ENCODE assay signal across 8 mouse cellular contexts in genomic region chr2:104712486-104712809, GRCm38 (mm10). TPM values are rescaled to one million over a fixed set of nuclear protein-coding genes. Genes with fewer than 3 reads are reported as not detected.
DNase-seq lines count a peak whose midpoint lies in the region; ATAC-seq and TF ChIP-seq lines count a peak whose summit lies in the region.

No protein-coding gene starts in this region.

- no peaks in the 10 kb centered on the region for H3K9me3 ChIP-seq in heart, embryonic 16.5 days (replicated peaks; ENCODE audit: control insufficient read depth, low read length)
- H3K9me3 ChIP-seq in hindbrain, embryonic 13.5 days, result no peaks in the 10 kb centered on the region
- H3K9me3 ChIP-seq in midbrain, embryonic 11.5 days (ENCODE audit: control insufficient read depth, low read length), result no peaks in the 10 kb centered on the region

- H3K4me3 ChIP-seq in heart, embryonic 16.5 days (ENCODE audit: low read length), result peak overlapping the region; percentile 89
- peak overlapping the region; percentile 80 for H3K4me3 ChIP-seq in bone marrow macrophage, adult 2 months (ENCODE audit: insufficient read depth, low read length)
- H3K4me3 ChIP-seq in hindbrain, embryonic 13.5 days, result peak overlapping the region; percentile 71
- peak overlapping the region; percentile 54 for H3K4me3 ChIP-seq in midbrain, embryonic 11.5 days (ENCODE audit: low read depth, low read length)

- intact Hi-C loops in heart, postnatal 36 days (cut with DNase I), result no loop called here

- no peak for TF ChIP-seq CTCF in bone marrow macrophage, adult 2 months (IDR thresholded peaks at IDR 0.05; ENCODE audit: low read depth, low read length)

- peaks cover 7% of the 10 kb centered on the region; the same call in 1 of the 2 replicates for H3K4me1 ChIP-seq in heart, embryonic 16.5 days (ENCODE audit: control insufficient read depth, insufficient read depth, low read length)
- peaks cover 13% of the 10 kb centered on the region for H3K4me1 ChIP-seq in bone marrow macrophage, adult 2 months (ENCODE audit: control insufficient read depth, insufficient read depth, low read length)
- H3K4me1 ChIP-seq in hindbrain, embryonic 13.5 days (replicated peaks), result peaks cover 23% of the 10 kb centered on the region
- peaks cover 12% of the 10 kb centered on the region for H3K4me1 ChIP-seq in midbrain, embryonic 11.5 days (ENCODE audit: control insufficient read depth, insufficient read depth, low read length)

- peak overlapping the region; percentile 92 for H3K4me2 ChIP-seq in heart, embryonic 16.5 days (ENCODE audit: low read depth, low read length)
- H3K4me2 ChIP-seq in hindbrain, embryonic 13.5 days, result peak overlapping the region; percentile 69
- H3K4me2 ChIP-seq in midbrain, embryonic 11.5 days, result peak overlapping the region; percentile 68

- H3K9ac ChIP-seq in heart, embryonic 16.5 days (ENCODE audit: low read length), result peak overlapping the region; percentile 79
- peak overlapping the region; percentile 87 for H3K9ac ChIP-seq in hindbrain, embryonic 13.5 days
- H3K9ac ChIP-seq in midbrain, embryonic 11.5 days (ENCODE audit: low read length), result peak overlapping the region; percentile 76

- WGBS in heart, embryonic 16.5 days, result under 1% methylated on average over 7 of the region's 7 CpGs
- 2% methylated on average over 7 of the region's 7 CpGs for WGBS in hindbrain, embryonic 13.5 days
- WGBS in midbrain, embryonic 11.5 days, result 4% methylated on average over 7 of the region's 7 CpGs

- no peaks in the 10 kb centered on the region for H3K36me3 ChIP-seq in heart, embryonic 16.5 days (ENCODE audit: control insufficient read depth, insufficient read depth)
- no peaks in the 10 kb centered on the region; the same call in 1 of the 2 replicates for H3K36me3 ChIP-seq in hindbrain, embryonic 13.5 days
- H3K36me3 ChIP-seq in midbrain, embryonic 11.5 days (ENCODE audit: control insufficient read depth, insufficient read depth, low read length), result no peaks in the 10 kb centered on the region

- TF ChIP-seq POLR2A in bone marrow macrophage, adult 2 months (IDR thresholded peaks at IDR 0.05; ENCODE audit: borderline replicate concordance, low read depth, low read length), result no peak

- DNase-seq in heart, postnatal 36 days, result no peak
- no peak for DNase-seq in midbrain, embryonic 11.5 days (ENCODE audit: low spot score, missing footprints)
- DNase-seq in ovary, postnatal 10 days (ENCODE audit: low spot score), result no peak
- DNase-seq in adrenal gland, adult 18-20 months (ENCODE audit: low spot score in 2 of 2), result no peak
- no peak for DNase-seq in left cerebral cortex, adult 18-20 months (ENCODE audit: low spot score in 2 of 2)

- peak overlapping the region; percentile 69 for H3K27ac ChIP-seq in heart, embryonic 16.5 days (ENCODE audit: low read length)
- no peak overlapping the region for H3K27ac ChIP-seq in bone marrow macrophage, adult 2 months (ENCODE audit: insufficient read depth, low read depth, low read length)
- H3K27ac ChIP-seq in hindbrain, embryonic 13.5 days, result peak overlapping the region; percentile 93
- peak overlapping the region; percentile 86 for H3K27ac ChIP-seq in midbrain, embryonic 11.5 days (ENCODE audit: low read depth, low read length)

- peak; percentile 24 for ATAC-seq in heart, embryonic 16.5 days (replicated peaks; ENCODE audit: extremely low read depth, insufficient read depth, low FRiP score)
- no peak for ATAC-seq in hindbrain, embryonic 13.5 days (ENCODE audit: low FRiP score)
- ATAC-seq in midbrain, embryonic 11.5 days (ENCODE audit: low FRiP score), result peak; percentile 25

- H3K27me3 ChIP-seq in heart, embryonic 16.5 days (ENCODE audit: control insufficient read depth, insufficient read depth, low read length), result no peaks in the 10 kb centered on the region
- 0 out of 2 replicates have a peak, but pooled peaks cover 3% of the 10 kb centered on the region for H3K27me3 ChIP-seq in hindbrain, embryonic 13.5 days
- no peaks in the 10 kb centered on the region for H3K27me3 ChIP-seq in midbrain, embryonic 11.5 days (ENCODE audit: control insufficient read depth, insufficient read depth, low read length)

RNA-seq across cellular contexts. Expression of gene Tcp11l1, which starts 0.5 kb away (rescaled TPM):
- polyA plus RNA-seq in heart, embryonic 16.5 days (2015; fragmentation: Nextera tagmentation; extraction: Ambion mirVana), result 28.0 and 28.9 TPM in 2 replicates
- 1 to 10 TPM; 7.1 to 7.2 TPM for total RNA-seq in heart, postnatal 36 days (2021)
- 21.9 and 22.0 TPM in 2 replicates for polyA plus RNA-seq in bone marrow macrophage, adult 2 months (2012; ENCODE audit: insufficient read depth, insufficient read length, missing spikeins)
- polyA plus RNA-seq in hindbrain, embryonic 13.5 days (2015; fragmentation: Nextera tagmentation; extraction: Ambion mirVana), result 70.5 and 75.1 TPM in 2 replicates
- polyA plus RNA-seq in midbrain, embryonic 11.5 days (2014; fragmentation: Nextera tagmentation; extraction: Ambion mirVana), result 58.4 and 72.3 TPM in 2 replicates
- total RNA-seq in adrenal gland, adult 18-20 months (2021), result 10 to 100 TPM; 10.4 to 11.2 TPM
- total RNA-seq in left cerebral cortex, adult 18-20 months (2021), result 10 to 100 TPM; 31.3 to 34.5 TPM

RNA-seq across cellular contexts. Expression of gene Pin1rt1, which starts 3.7 kb away (rescaled TPM):
- not detected in 2 replicates for polyA plus RNA-seq in heart, embryonic 16.5 days (2015; fragmentation: Nextera tagmentation; extraction: Ambion mirVana)
- not detected for total RNA-seq in heart, postnatal 36 days (2021)
- not detected in 2 replicates for polyA plus RNA-seq in bone marrow macrophage, adult 2 months (2012; ENCODE audit: insufficient read depth, insufficient read length, missing spikeins)
- polyA plus RNA-seq in hindbrain, embryonic 13.5 days (2015; fragmentation: Nextera tagmentation; extraction: Ambion mirVana), result not detected in 2 replicates
- polyA plus RNA-seq in midbrain, embryonic 11.5 days (2014; fragmentation: Nextera tagmentation; extraction: Ambion mirVana), result not detected in 2 replicates
- not detected for total RNA-seq in adrenal gland, adult 18-20 months (2021)
- not detected for total RNA-seq in left cerebral cortex, adult 18-20 months (2021)

RNA-seq across cellular contexts. Expression of gene Depdc7, which starts 30.2 kb away (rescaled TPM):
- 4.8 and 5.7 TPM in 2 replicates for polyA plus RNA-seq in heart, embryonic 16.5 days (2015; fragmentation: Nextera tagmentation; extraction: Ambion mirVana)
- total RNA-seq in heart, postnatal 36 days (2021), result 1 to 10 TPM in 1 of 2 experiments, under 1 TPM in 1; 0.95 to 1.9 TPM
- polyA plus RNA-seq in bone marrow macrophage, adult 2 months (2012; ENCODE audit: insufficient read depth, insufficient read length, missing spikeins), result 13.1 and 14.4 TPM in 2 replicates
- polyA plus RNA-seq in hindbrain, embryonic 13.5 days (2015; fragmentation: Nextera tagmentation; extraction: Ambion mirVana), result 0.91 and 1.5 TPM in 2 replicates
- polyA plus RNA-seq in midbrain, embryonic 11.5 days (2014; fragmentation: Nextera tagmentation; extraction: Ambion mirVana), result 4.0 and 5.5 TPM in 2 replicates
- total RNA-seq in adrenal gland, adult 18-20 months (2021), result 1 to 10 TPM in 1 of 2 experiments, under 1 TPM in 1; 0.66 to 1.2 TPM
- 1 to 10 TPM; 1.4 to 1.5 TPM for total RNA-seq in left cerebral cortex, adult 18-20 months (2021)
